29 mouse cellular contexts compared by ENCODE assay signal in genomic region chr7:57706092-57706491, GRCm38 (mm10).
DNase-seq lines count a peak whose midpoint lies in the region; ATAC-seq lines count a peak whose summit lies in the region.
"Had no signal": no experiment of that assay in that cellular context is flagged by ENCODE, and none has a peak within 500 bp of the region (broad histone marks: within the 10 kb centered on the region; RNA-seq: fewer than 3 reads in every experiment).

No protein-coding gene starts in this region.

- ATAC-seq in embryonic facial prominence, embryonic 14.5 days (ENCODE audit: low read depth): peak; percentile 24; the same call in 1 of the 2 replicates
- ATAC-seq: inflammation-experienced regulatory T-cells, adult 6 months had no signal

- no peak overlapping the region for H3K9ac ChIP-seq in embryonic facial prominence, embryonic 14.5 days (ENCODE audit: low read depth, low read length)
- H3K9ac ChIP-seq: embryonic facial prominence, embryonic 12.5 days; forebrain, embryonic 12.5 days; forebrain, postnatal 0 days; hindbrain, embryonic 15.5 days; liver, embryonic 15.5 days; lung, embryonic 15.5 days had no signal

- 92% methylated on average over 6 of the region's 6 CpGs for WGBS in embryonic facial prominence, embryonic 14.5 days
- 94% methylated on average over 6 of the region's 6 CpGs for whole genome bisulfite sequencing in embryonic facial prominence, embryonic 10.5 days

- no peak overlapping the region for H3K27ac ChIP-seq in embryonic facial prominence, embryonic 14.5 days (replicated peaks; ENCODE audit: low read depth, low read length)
- H3K27ac ChIP-seq in embryonic facial prominence, embryonic 10.5 days (replicated peaks): no peak overlapping the region
- H3K27ac ChIP-seq: embryonic facial prominence, embryonic 12.5 days; forebrain, embryonic 12.5 days; hindbrain, embryonic 10.5 days; hindbrain, embryonic 15.5 days; liver, embryonic 15.5 days; lung, embryonic 15.5 days; stomach, postnatal 0 days had no signal

- no peak overlapping the region for H3K4me2 ChIP-seq in embryonic facial prominence, embryonic 14.5 days (ENCODE audit: low read depth, low read length)
- H3K4me2 ChIP-seq: embryonic facial prominence, embryonic 12.5 days; forebrain, embryonic 12.5 days; hindbrain, embryonic 15.5 days; liver, embryonic 15.5 days; lung, embryonic 15.5 days had no signal

- intact Hi-C loops in left cerebral cortex, postnatal 14 days (cut with DNase I): no loop called here
- intact Hi-C loops in left cerebral cortex, postnatal 10 days (cut with DNase I): no loop called here

- H3K27me3 ChIP-seq in embryonic facial prominence, embryonic 14.5 days (replicated peaks; ENCODE audit: control insufficient read depth, insufficient read depth, low read length): no peaks in the 10 kb centered on the region
- no peaks in the 10 kb centered on the region for H3K27me3 ChIP-seq in embryonic facial prominence, embryonic 10.5 days (replicated peaks; ENCODE audit: low read depth, poor library complexity, severe bottlenecking)
- H3K27me3 ChIP-seq: CH12.LX; embryonic facial prominence, embryonic 12.5 days; forebrain, embryonic 12.5 days; hindbrain, embryonic 15.5 days; liver, embryonic 15.5 days; lung, embryonic 15.5 days had no signal

- no peak overlapping the region for H3K4me3 ChIP-seq in embryonic facial prominence, embryonic 14.5 days (ENCODE audit: low read depth, low read length)
- no peak overlapping the region for H3K4me3 ChIP-seq in embryonic facial prominence, embryonic 10.5 days
- H3K4me3 ChIP-seq: embryonic facial prominence, embryonic 12.5 days; forebrain, embryonic 12.5 days; hindbrain, embryonic 10.5 days; hindbrain, embryonic 15.5 days; liver, embryonic 15.5 days; lung, embryonic 15.5 days had no signal

- H3K9me3 ChIP-seq in embryonic facial prominence, embryonic 14.5 days (ENCODE audit: control insufficient read depth, low read length): no peaks in the 10 kb centered on the region
- H3K9me3 ChIP-seq in embryonic facial prominence, embryonic 10.5 days: no peaks in the 10 kb centered on the region
- H3K9me3 ChIP-seq: embryonic facial prominence, embryonic 12.5 days; forebrain, embryonic 12.5 days; hindbrain, embryonic 10.5 days; hindbrain, embryonic 15.5 days; liver, embryonic 15.5 days; lung, embryonic 15.5 days had no signal

- peak; percentile 23 for DNase-seq in embryonic facial prominence, embryonic 14.5 days (ENCODE audit: low spot score)
- DNase-seq in embryonic facial prominence, embryonic 10.5 days (ENCODE audit: low spot score): no peak
- peak; percentile 30 to 38 for DNase-seq in left cerebral cortex, postnatal 14 days (ENCODE audit: low spot score in 2 of 2)
- no peak for DNase-seq in left cerebral cortex, postnatal 10 days (ENCODE audit: extremely low spot score in 1 of 2, low spot score in 2 of 2)
- peak; percentile 35 for DNase-seq in right cerebral cortex, adult 18-20 months
- DNase-seq in right cerebral cortex, postnatal 25 days: no peak
- DNase-seq in telencephalon, adult 2 months (ENCODE audit: low read depth, low spot score): peak; percentile 64
- DNase-seq in adrenal gland, adult 8-10 months: no peak
- DNase-seq: adrenal gland, postnatal 10 days; cerebellum, adult 11 months; cerebellum, adult 9-10 months; cerebellum, postnatal 36 days; forebrain, postnatal 0 days; gastrocnemius, postnatal 14 days; heart, postnatal 14 days; kidney, adult 11 months; kidney, postnatal 14 days; midbrain, embryonic 14.5 days; thymus, adult 2 months; thymus, postnatal 36 days had no signal

- H3K4me1 ChIP-seq in embryonic facial prominence, embryonic 14.5 days (ENCODE audit: control insufficient read depth, insufficient read depth, low read length): peaks cover 4% of the 10 kb centered on the region
- no peaks in the 10 kb centered on the region for H3K4me1 ChIP-seq in embryonic facial prominence, embryonic 10.5 days
- H3K4me1 ChIP-seq: embryonic facial prominence, embryonic 12.5 days; forebrain, embryonic 12.5 days; hindbrain, embryonic 10.5 days; liver, embryonic 15.5 days; lung, embryonic 15.5 days had no signal

- H3K36me3 ChIP-seq in embryonic facial prominence, embryonic 14.5 days (ENCODE audit: control insufficient read depth, insufficient read depth, low read length): no peaks in the 10 kb centered on the region
- no peaks in the 10 kb centered on the region for H3K36me3 ChIP-seq in embryonic facial prominence, embryonic 10.5 days (replicated peaks)
- H3K36me3 ChIP-seq: embryonic facial prominence, embryonic 12.5 days; forebrain, embryonic 12.5 days; hindbrain, embryonic 10.5 days; hindbrain, embryonic 15.5 days; liver, embryonic 15.5 days; lung, embryonic 15.5 days had no signal

Comparison
In these comparisons a context has a peak if more than half of its experiments do, and no peak if none do; other contexts are left out.
1. DNase-seq: peak in embryonic facial prominence, embryonic 14.5 days (single experiment), left cerebral cortex, postnatal 14 days (2 of 2), right cerebral cortex, adult 18-20 months (single experiment) and telencephalon, adult 2 months (single experiment); none in embryonic facial prominence, embryonic 10.5 days (single experiment), left cerebral cortex, postnatal 10 days (0 of 2), right cerebral cortex, postnatal 25 days (single experiment) and adrenal gland, adult 8-10 months (single experiment).